Mouse (Mus musculus): ENCODE results near the gene Polr2a. TPM values are rescaled to one million over a fixed set of nuclear protein-coding genes. Genes with fewer than 3 reads are reported as not detected.

Polr2a gene
- polyA plus RNA-seq, 1 experiment = 35.3 TPM

DNA sequence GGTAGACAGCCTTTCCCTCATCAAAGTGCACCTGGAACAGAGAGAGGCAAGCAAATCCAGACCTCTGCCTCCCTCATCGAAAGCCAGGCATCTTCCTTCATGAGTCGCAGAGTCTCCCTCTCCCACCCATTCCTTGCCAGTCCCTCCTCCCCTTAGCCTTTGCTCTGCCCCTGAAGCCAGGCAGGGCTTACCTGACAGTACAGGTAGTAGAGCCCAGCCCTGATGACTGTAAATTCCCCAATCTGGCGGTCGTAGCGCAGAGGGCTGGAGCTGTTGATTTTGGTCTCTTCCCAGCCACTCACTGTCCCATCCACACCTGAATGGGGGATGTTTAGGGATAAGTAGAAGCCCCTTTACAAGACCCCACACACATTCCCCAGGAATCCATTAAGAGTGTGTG lies 71.4 kb downstream of the Polr2a start:
- H3K27ac ChIP-seq (ENCODE audit: insufficient read depth, low read length) = peak overlapping the region; percentile 26
- no peak overlapping the region for H3K4me3 ChIP-seq (replicated peaks; ENCODE audit: insufficient read depth, low read depth, low read length)
- WGBS = 60% methylated on average over 5 of the region's 5 CpGs
- no peaks in the 10 kb centered on the region for H3K27me3 ChIP-seq (ENCODE audit: control insufficient read depth, insufficient read depth, low read length)
- no peak for TF ChIP-seq CTCF (IDR thresholded peaks at IDR 0.05; ENCODE audit: borderline replicate concordance, insufficient read depth, low read depth, low read length)
- TF ChIP-seq POLR2A (IDR thresholded peaks at IDR 0.05; ENCODE audit: borderline replicate concordance, insufficient read depth, low read length) = no peak
- DNase-seq = peak in 1 of 2 experiments; percentile 11
- peaks cover 36% of the 10 kb centered on the region for H3K4me1 ChIP-seq (ENCODE audit: control insufficient read depth, insufficient read depth, low read length)

DNA sequence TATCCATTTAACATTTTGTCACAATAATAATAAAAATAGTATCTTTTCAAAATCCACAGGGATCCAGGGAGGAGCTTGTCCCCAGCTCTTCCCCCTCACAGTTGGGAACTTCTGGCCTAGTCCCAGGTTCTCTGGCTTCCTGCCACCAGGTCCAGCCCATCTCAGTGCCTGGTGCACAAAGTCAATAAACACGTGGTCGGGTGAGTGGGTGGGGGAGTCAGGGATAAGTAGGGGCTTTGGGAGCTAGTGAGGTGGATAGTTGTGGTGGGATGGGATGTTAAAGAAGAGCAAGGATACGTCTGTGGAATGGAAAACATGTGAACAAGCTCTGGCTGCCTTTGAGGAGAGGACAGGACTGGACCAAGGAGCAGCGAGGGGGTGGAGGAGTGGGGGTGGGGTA lies 72.1 kb downstream of the Polr2a start:
- Histone ChIP-seq H3K4me3 (replicated peaks; ENCODE audit: insufficient read depth, low read depth, low read length) (no peak overlapping the region), H3K4me1 (ENCODE audit: control insufficient read depth, insufficient read depth, low read length) (peaks cover 36% of the 10 kb centered on the region), H3K27me3 (ENCODE audit: control insufficient read depth, insufficient read depth, low read length) (no peaks in the 10 kb centered on the region), H3K27ac (ENCODE audit: insufficient read depth, low read length) (peak overlapping the region; percentile 100; the same call in 1 of the 2 replicates)
- peak; percentile 79 to 83 for DNase-seq
- TF ChIP-seq CTCF (IDR thresholded peaks at IDR 0.05; ENCODE audit: borderline replicate concordance, insufficient read depth, low read depth, low read length) (no peak), POLR2A (IDR thresholded peaks at IDR 0.05; ENCODE audit: borderline replicate concordance, insufficient read depth, low read length) (no peak)
- WGBS = 2% methylated on average over 4 of the region's 4 CpGs

DNA sequence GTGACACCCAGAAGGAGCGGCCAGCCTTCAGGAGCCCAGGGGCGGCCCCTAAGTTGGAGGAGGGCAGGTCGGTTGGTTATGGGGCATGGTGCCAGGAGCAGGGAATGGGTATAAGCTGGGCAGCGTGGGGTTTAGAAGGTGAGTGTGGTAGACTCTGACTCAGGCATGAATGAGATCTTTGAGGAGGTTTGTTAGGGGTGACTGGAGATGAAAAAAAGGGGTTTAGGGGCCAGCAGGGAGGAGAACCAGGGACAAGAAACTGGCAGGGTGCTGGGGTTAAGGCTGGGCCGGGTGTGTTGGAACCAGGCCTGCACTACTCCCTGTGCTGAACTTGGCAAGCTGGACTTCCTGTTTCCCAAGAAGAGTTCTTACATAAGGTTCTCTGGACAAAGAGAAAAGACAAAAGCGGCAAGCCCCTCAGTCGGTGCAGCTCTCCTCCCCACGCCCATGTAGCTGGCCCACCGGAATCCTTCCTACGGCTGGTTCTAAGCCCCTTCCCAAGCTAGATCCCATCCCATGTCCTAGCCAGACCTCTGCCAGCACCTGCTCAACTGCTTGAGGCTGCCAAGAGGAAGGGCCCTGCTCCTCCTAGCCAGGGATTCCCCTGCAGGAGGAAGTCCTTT lies 72.8 kb downstream of the Polr2a start, which contains the start of gene Tnfsf13:
TSS of gene Tnfsf13 (minus strand) at position 259 of the 623 bp plus-strand sequence.
- WGBS = 5% methylated on average over 10 of the region's 10 CpGs
- DNase-seq = peak; percentile 89 to 92
- Histone ChIP-seq H3K27me3 (ENCODE audit: control insufficient read depth, insufficient read depth, low read length) (no peaks in the 10 kb centered on the region), H3K4me1 (ENCODE audit: control insufficient read depth, insufficient read depth, low read length) (peaks cover 36% of the 10 kb centered on the region), H3K27ac (ENCODE audit: insufficient read depth, low read length) (peak within 1 kb of the TSS; percentile 100), H3K4me3 (replicated peaks; ENCODE audit: insufficient read depth, low read depth, low read length) (peak within 1 kb of the TSS; percentile 52)
- TF ChIP-seq CTCF (IDR thresholded peaks at IDR 0.05; ENCODE audit: borderline replicate concordance, insufficient read depth, low read depth, low read length) = no peak
- TF ChIP-seq POLR2A (IDR thresholded peaks at IDR 0.05; ENCODE audit: borderline replicate concordance, insufficient read depth, low read length) = peak; percentile 51; the same call in 1 of the 2 replicates

DNA sequence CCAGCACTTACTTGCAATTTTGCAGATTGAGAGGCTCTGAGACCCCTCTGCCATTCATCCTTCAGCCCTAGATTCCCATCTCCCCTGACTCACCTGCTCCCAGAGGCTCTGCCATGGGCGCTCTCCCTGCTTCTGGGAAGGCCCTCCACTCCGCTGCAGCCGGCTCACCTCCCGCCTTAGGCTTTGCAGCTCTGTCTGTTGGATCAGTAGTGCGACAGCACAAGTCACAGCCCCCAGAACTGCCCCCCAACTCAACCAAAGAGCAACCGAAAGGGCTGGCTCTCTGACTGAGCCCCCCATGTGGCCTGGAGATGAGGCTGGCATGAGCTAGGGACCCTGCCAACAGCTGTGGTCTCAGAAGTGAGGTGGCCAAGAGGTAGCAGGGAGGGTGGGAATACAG lies 73.5 kb downstream of the Polr2a start:
- TF ChIP-seq CTCF (IDR thresholded peaks at IDR 0.05; ENCODE audit: borderline replicate concordance, insufficient read depth, low read depth, low read length) (no peak), POLR2A (IDR thresholded peaks at IDR 0.05; ENCODE audit: borderline replicate concordance, insufficient read depth, low read length) (no peak)
- DNase-seq = peak in 1 of 2 experiments; percentile 51
- Histone ChIP-seq H3K27me3 (ENCODE audit: control insufficient read depth, insufficient read depth, low read length) (no peaks in the 10 kb centered on the region), H3K4me1 (ENCODE audit: control insufficient read depth, insufficient read depth, low read length) (peaks cover 36% of the 10 kb centered on the region), H3K27ac (ENCODE audit: insufficient read depth, low read length) (peak overlapping the region; percentile 100), H3K4me3 (replicated peaks; ENCODE audit: insufficient read depth, low read depth, low read length) (no peak overlapping the region)
- WGBS = 48% methylated on average over 6 of the region's 6 CpGs

DNA sequence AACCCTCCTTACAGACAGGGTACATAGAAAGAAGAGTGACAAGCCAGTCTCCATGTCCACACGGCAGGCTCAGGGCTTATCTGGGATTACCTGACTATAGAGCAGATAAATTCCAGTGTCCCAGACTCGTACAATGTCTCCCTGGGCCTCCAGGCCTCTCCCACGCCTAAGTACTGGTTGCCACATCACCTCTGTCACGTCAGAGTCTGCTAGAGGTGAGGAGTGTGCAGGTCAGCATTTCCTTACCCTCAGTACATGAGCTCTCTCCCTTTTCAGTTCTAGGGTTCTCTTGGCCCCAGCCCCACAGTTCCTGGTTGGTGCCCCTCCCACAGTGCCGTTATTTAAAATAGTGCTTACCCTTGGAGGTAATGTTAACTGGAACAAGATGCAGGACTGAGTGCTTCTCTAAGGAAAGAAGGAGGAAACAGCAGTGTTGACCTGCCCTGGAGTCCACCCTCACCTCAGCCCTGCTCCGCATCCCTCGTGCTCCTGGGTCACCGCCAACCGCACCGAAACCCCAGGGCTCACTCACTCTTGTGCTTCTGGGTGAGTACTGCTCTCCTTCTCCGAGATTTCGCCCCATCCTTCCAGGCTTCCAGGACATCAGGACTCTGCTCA lies 74.2 kb downstream of the Polr2a start:
- peak in 1 of 2 experiments; percentile 46 for DNase-seq
- peak overlapping the region; percentile 12; the same call in 1 of the 2 replicates for H3K27ac ChIP-seq (ENCODE audit: insufficient read depth, low read length)
- H3K4me3 ChIP-seq (replicated peaks; ENCODE audit: insufficient read depth, low read depth, low read length) = no peak overlapping the region
- H3K27me3 ChIP-seq (ENCODE audit: control insufficient read depth, insufficient read depth, low read length) = no peaks in the 10 kb centered on the region
- WGBS = 62% methylated on average over 12 of the region's 12 CpGs
- H3K4me1 ChIP-seq (ENCODE audit: control insufficient read depth, insufficient read depth, low read length) = peaks cover 36% of the 10 kb centered on the region
- no peak for TF ChIP-seq POLR2A (IDR thresholded peaks at IDR 0.05; ENCODE audit: borderline replicate concordance, insufficient read depth, low read length)

Other genes with a start within 250 kb of the Polr2a start
- 0.55 and 0.69 TPM in 2 replicates for gene Dnah2, start 209.5 kb downstream of the Polr2a start, polyA plus RNA-seq (2012; rRNA removed)
- gene Efnb3, start 198.4 kb downstream of the Polr2a start, polyA plus RNA-seq (2012; rRNA removed) = 84.8 and 104 TPM in 2 replicates
- gene Wrap53, start 178.4 kb downstream of the Polr2a start, polyA plus RNA-seq (2012; rRNA removed) = 18.6 and 18.8 TPM in 2 replicates
- 34.7 and 35.6 TPM in 2 replicates for gene Trp53, start 178.3 kb downstream of the Polr2a start, polyA plus RNA-seq (2012; rRNA removed)
- 890 and 950 TPM in 2 replicates for gene Atp1b2, start 152.7 kb downstream of the Polr2a start, polyA plus RNA-seq (2012; rRNA removed)
- gene Shbg, start 140.7 kb downstream of the Polr2a start, polyA plus RNA-seq (2012; rRNA removed) = 0.11 TPM in 2 replicates
- 32.4 and 33.5 TPM in 2 replicates for gene Sat2, start 136.6 kb downstream of the Polr2a start, polyA plus RNA-seq (2012; rRNA removed)
- 176 and 183 TPM in 2 replicates for gene Fxr2, start 125.6 kb downstream of the Polr2a start, polyA plus RNA-seq (2012; rRNA removed)
- not detected in 2 replicates for gene Sox15, start 103.3 kb downstream of the Polr2a start, polyA plus RNA-seq (2012; rRNA removed)
- gene Mpdu1, start 96.0 kb downstream of the Polr2a start, polyA plus RNA-seq (2012; rRNA removed) = 115 and 120 TPM in 2 replicates
- 3.7 and 4.5 TPM in 2 replicates for gene Cd68, start 92.5 kb downstream of the Polr2a start, polyA plus RNA-seq (2012; rRNA removed)
- 316 and 321 TPM in 2 replicates for gene Eif4a1, start 86.2 kb downstream of the Polr2a start, polyA plus RNA-seq (2012; rRNA removed)
- gene Senp3, start 76.6 kb downstream of the Polr2a start, polyA plus RNA-seq (2012; rRNA removed) = 110 and 152 TPM in 2 replicates
- 4.8 and 4.9 TPM in 2 replicates for gene Tnfsf13, start 72.9 kb downstream of the Polr2a start, polyA plus RNA-seq (2012; rRNA removed)
- gene Tnfsf12, start 62.8 kb downstream of the Polr2a start, polyA plus RNA-seq (2012; rRNA removed) = 31.2 and 35.3 TPM in 2 replicates
- gene Tnfsfm13, start 62.5 kb downstream of the Polr2a start, polyA plus RNA-seq (2012; rRNA removed) = 3.3 and 4.2 TPM in 2 replicates
- not detected in 2 replicates for gene Slc35g3, start 3.3 kb upstream of the Polr2a start, polyA plus RNA-seq (2012; rRNA removed)
- 69.8 and 71.1 TPM in 2 replicates for gene Zbtb4, start 7.3 kb upstream of the Polr2a start, polyA plus RNA-seq (2012; rRNA removed)
- gene Chrnb1, start 37.3 kb upstream of the Polr2a start, polyA plus RNA-seq (2012; rRNA removed) = 1.6 and 2.9 TPM in 2 replicates
- gene Fgf11, start 43.2 kb upstream of the Polr2a start, polyA plus RNA-seq (2012; rRNA removed) = 47.0 and 49.4 TPM in 2 replicates
- gene Tmem102, start 47.0 kb upstream of the Polr2a start, polyA plus RNA-seq (2012; rRNA removed) = 0.28 and 0.36 TPM in 2 replicates
- gene Gm39566, start 56.7 kb upstream of the Polr2a start, polyA plus RNA-seq (2012; rRNA removed) = not detected in 2 replicates
- gene Spem2, start 59.8 kb upstream of the Polr2a start, polyA plus RNA-seq (2012; rRNA removed) = not detected in 2 replicates
- 1.4 TPM in 2 replicates for gene Spem1, start 63.5 kb upstream of the Polr2a start, polyA plus RNA-seq (2012; rRNA removed)
- 116 and 122 TPM in 2 replicates for gene Nlgn2, start 79.1 kb upstream of the Polr2a start, polyA plus RNA-seq (2012; rRNA removed)
- gene Tmem256, start 79.9 kb upstream of the Polr2a start, polyA plus RNA-seq (2012; rRNA removed) = 200 and 210 TPM in 2 replicates
- 34.2 and 36.9 TPM in 2 replicates for gene Plscr3, start 87.7 kb upstream of the Polr2a start, polyA plus RNA-seq (2012; rRNA removed)
- 0.21 and 0.39 TPM in 2 replicates for gene Tnk1, start 100.1 kb upstream of the Polr2a start, polyA plus RNA-seq (2012; rRNA removed)
- gene Tmem95, start 119.4 kb upstream of the Polr2a start, polyA plus RNA-seq (2012; rRNA removed) = not detected in 2 replicates
- 1.9 and 2.2 TPM in 2 replicates for gene Kctd11, start 122.8 kb upstream of the Polr2a start, polyA plus RNA-seq (2012; rRNA removed)
- 0.18 and 0.24 TPM in 2 replicates for gene Acap1, start 136.9 kb upstream of the Polr2a start, polyA plus RNA-seq (2012; rRNA removed)
- 0.36 and 0.43 TPM in 2 replicates for gene 2810408A11Rik, start 142.3 kb upstream of the Polr2a start, polyA plus RNA-seq (2012; rRNA removed)
- gene Neurl4, start 142.4 kb upstream of the Polr2a start, polyA plus RNA-seq (2012; rRNA removed) = 119 and 128 TPM in 2 replicates
- gene Gps2, start 155.3 kb upstream of the Polr2a start, polyA plus RNA-seq (2012; rRNA removed) = 78.9 and 87.5 TPM in 2 replicates
- gene Eif5a, start 163.3 kb upstream of the Polr2a start, polyA plus RNA-seq (2012; rRNA removed) = 514 and 533 TPM in 2 replicates
- gene Ybx2, start 177.2 kb upstream of the Polr2a start, polyA plus RNA-seq (2012; rRNA removed) = 16.5 and 16.8 TPM in 2 replicates
- gene Slc2a4, start 189.6 kb upstream of the Polr2a start, polyA plus RNA-seq (2012; rRNA removed) = 5.9 and 7.2 TPM in 2 replicates
- gene Cldn7, start 206.1 kb upstream of the Polr2a start, polyA plus RNA-seq (2012; rRNA removed) = 0.33 TPM in 1 of 2 replicates, not detected in the other
- gene Ctdnep1, start 222.5 kb upstream of the Polr2a start, polyA plus RNA-seq (2012; rRNA removed) = 93.9 and 108 TPM in 2 replicates
- 106 and 109 TPM in 2 replicates for gene Elp5, start 223.9 kb upstream of the Polr2a start, polyA plus RNA-seq (2012; rRNA removed)
- gene Gabarap, start 232.5 kb upstream of the Polr2a start, polyA plus RNA-seq (2012; rRNA removed) = 344 and 366 TPM in 2 replicates
- 41.8 and 44.4 TPM in 2 replicates for gene Phf23, start 237.1 kb upstream of the Polr2a start, polyA plus RNA-seq (2012; rRNA removed)
- gene Dvl2, start 242.0 kb upstream of the Polr2a start, polyA plus RNA-seq (2012; rRNA removed) = 27.2 and 28.9 TPM in 2 replicates

All from cerebellum, adult 2 months (tissue).